Mouse (Mus musculus) right cerebral cortex, adult 2 months (tissue): ENCODE data around the gene Evi2b.
A peak's percentile ranks its signal among the peaks of the same experiment; 100 is the strongest.

Experiments used
- DNase-seq, 2 experiments: peaks; one replicate each; pipeline ENCODE4 v3.0.0; 2021 to 2022; ENCODE audit warnings: low spot score in 2 of 2

Evi2b gene

DNA sequence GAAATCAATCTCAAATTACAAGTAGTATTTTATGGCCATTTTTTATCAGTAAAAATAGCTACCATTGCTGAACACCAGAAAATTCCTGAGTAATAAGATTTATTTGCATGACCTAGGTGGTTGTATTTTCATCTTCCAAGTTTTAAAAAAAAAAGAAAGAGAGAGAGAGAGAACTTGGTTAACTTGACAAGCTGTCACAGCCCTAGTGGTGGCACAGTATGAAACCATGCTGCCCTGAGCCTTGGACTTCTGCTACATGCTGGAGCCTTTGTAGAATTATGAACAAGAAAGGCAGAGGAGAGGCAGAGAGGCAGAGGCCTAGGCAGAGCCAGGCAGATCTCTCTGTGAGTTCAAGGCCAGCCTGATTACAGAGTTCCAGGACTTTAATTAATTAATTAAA lies 1.6 kb downstream of the Evi2b start:
- DNase-seq, result no peak

DNA sequence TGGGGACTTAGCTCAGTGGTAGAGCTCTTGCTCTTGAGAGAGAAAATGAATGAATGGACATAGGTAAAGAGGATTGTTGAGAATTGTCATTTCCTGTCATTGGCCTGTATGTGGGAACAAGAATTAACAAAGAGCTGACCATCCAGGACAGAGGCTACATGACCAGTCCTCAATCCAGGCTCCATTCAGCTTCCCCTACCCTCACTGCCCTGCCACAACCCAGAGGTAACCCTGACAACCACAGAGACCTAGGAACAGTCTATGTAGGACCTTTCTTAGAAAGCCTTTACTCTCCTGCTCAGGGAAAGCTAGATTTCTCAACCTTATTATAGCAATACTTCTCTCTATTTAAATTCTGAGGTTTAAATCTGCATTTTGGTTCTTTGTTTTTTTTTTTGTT lies 2.8 kb downstream of the Evi2b start:
- DNase-seq, result no peak

DNA sequence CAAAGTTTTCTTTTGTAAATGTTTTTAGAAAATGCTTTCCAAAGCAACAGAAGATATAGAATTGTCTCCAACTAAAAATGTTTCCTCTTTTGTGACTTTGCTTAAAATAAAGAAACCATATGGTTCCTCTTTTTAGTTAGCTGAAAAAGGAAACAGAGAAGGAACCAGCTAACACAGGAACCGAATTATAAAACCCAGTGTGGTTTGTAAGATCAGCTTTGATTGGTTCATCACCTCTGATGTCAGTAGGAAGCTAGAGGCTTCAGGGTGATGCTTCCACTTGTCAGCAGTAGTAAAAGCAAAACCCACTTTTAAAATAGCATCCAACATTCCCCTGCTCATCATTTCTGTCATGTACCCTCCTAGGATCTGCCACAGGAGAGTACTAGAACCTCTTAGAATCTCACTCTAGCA lies 3.7 kb downstream of the Evi2b start:
- no peak for DNase-seq

DNA sequence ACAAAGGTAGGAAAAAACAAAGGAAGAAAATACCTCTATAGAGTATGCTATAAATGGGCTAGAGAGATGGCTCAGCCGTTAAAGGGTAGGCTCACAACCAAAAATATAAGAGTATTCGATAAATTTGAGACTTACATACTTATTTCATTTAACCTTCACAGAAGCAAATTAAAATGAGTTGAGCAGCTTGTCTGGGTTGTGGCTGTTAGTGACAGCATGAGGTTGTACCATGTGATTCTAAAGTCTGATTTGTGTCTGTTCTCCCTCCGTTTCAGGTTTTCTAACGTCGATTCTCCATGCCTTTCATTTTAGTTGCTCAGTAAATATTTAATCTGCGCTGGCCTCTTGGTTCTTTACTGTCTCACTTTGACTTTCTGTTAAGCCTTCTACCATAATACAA lies 4.3 kb downstream of the Evi2b start:
- no peak for DNase-seq

DNA sequence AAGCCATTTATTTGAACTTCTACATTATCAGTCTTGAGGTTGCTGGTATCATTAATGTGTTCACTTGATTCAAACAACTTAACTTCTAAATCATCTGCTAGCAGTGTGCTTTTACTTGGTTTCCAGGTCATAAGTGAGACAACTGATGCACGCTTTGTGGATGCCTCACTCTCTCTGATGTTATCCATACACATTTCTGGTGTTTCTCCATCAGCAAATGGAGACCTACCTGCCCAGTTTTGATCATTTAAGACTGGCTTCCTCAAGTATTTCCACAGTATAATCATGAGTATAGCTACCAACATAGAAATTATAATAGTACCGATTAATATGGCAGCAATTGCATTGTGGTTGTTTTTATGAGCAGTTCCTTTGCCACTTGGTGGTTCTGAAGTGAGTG lies 7.8 kb downstream of the Evi2b start:
- no peak for DNase-seq

DNA sequence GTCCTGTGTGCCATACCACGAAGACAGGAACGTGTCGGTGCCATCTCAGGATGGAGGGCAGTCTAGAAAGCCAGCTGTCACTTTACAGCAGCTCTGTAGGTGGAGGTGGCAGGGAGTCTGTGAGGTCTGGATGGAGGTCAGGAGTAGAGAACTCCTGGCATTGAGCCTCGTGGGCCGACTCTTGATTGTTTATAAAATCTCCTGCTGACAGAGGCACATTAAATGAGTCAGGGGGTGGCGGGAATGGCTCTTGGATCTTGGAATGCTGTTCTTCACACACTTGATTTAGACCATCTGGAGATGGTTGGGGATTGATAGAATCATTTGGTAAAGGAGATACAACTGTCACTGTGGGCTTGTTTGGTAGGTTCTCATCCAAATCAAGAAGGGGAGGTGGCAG lies 8.2 kb downstream of the Evi2b start:
- no peak for DNase-seq

DNA sequence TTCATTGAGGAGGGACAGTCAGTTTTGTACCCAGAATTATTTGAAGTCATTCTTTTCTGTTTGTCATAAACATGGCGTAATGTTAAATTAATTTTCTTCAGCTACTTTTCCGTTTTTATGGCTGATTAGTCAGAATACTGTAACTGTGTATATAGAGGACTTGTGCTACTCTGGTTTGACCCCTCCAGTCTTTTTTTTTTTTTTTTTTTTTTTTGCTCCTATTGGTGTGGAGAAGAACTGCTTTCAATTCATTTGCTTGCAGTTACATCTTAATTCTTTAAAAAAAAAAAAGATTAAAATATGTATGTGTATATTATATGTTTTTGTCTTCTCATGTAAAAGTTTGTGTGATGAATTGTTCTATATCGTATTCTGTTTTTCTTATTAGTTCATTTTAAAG lies 11.6 kb downstream of the Evi2b start:
- DNase-seq, result no peak

DNA sequence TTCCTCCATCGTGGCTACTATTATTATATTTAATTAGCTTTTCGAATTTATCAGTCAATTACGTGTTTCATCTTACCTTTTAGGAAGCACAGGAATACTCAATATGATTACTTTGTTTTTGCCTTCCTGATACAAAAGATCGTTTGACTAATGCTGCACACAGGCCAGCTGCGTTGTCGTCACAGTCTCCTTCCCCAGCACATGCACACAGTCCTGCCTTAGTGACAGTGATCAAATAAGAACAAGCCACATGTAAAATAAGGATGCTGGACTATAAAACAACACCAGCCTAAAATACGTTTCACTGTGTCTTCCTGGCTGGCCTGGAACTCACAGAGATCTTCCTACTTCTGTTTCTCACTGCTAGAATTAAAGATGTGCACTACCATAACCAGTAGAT lies 19.1 kb downstream of the Evi2b start:
- peak in 1 of 2 experiments; percentile 31 for DNase-seq

DNA sequence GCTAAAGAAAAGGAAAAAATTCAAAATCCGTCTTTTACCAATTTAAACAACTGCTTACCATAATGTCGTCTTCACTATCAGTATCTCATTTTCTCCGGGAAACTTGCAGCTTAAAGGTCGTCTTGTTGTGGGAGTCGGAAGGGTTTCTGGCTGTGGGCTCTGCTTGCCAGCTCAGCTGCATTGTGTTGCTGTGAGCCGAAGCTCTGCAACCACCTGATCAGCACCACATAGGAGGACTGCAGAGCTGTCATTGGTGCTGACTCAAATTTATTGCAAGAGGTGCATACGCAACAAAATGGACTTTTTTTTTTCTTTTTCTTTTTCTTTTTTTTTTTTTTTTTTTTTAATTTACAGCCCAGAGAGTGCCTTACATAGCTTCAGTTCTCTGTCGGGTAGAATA lies 19.7 kb downstream of the Evi2b start, which contains the start of gene Omg:
Gene Omg (minus strand): TSS at position 240 of the 400 bp plus-strand sequence.
- DNase-seq, result peak; percentile 75 to 77

DNA sequence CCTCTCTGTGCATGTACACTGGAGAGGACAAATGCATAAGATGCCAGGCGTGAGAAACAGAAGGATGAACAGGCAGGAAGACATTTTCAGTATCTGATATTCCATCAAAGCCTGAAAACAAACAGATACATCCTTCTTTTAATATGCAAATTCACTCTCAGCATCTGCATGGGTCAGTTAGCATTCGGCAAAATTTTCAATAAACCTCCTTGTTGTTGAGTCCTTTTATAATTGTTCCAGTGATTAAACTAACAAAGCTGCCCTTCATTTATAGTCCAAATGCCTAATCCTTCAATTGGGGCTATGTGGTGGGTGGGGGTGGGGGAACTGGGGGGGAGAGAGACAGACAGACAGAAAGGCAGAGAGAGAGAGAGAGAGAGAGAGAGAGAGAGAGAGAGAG lies 20.6 kb downstream of the Evi2b start:
- peak in 1 of 2 experiments; percentile 37 for DNase-seq

DNA sequence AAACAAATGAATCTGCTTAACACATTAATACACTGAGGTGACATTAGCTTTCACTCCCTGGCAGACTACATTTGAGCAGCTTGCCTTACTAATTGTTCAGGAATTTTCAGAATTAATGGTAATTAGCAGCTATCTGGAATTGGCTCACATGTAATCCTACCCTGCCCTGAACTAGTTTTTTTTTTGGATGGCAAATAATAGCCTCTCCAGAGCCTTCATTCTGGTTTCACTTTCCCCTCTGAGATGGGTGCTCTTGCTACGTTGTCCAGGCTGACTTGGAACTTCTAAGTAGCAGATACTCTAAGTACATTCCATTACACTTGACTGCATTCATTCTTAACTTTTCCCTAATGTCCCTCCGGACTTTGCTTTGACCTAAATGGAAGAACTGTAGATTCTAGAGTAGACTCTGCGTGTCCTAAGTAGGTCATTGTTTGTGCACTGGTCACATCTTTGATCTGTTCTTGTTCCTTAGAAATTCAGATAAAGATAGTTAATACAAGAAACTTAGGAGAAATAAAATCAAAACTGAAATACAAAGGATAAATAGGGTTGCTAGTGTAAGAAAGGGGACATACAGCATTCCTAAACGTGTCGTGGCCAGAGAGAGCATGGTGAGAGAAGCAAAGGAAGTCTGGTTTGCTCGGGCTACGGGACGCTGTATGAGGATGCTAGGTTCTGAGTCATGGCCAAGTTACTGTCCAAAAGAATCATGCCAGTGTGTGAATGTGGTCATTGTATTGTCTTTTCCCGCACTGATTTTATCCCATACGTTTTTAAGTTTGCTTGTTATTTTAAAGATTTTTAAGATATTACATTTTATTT lies 28.4 kb downstream of the Evi2b start:
- DNase-seq, result no peak

DNA sequence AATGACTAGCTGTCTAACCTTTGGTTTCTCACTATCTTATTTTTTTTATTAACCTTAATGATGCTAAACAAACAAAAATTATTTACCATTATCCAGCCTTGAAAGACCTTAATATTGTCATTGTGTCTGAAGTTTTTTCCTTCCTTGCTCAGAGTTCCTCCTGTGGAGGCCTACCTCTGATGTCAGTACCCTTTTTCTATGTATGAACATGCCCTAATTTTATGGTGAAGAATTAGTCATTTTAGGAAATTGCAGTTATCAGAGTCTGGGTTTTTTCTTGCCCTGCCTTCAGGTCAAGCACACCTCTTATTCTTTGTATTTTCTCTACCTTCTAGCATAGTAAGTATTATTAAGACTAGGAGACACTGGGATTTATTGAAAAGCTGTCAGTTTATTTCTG lies 38.8 kb downstream of the Evi2b start:
- DNase-seq, result no peak

DNA sequence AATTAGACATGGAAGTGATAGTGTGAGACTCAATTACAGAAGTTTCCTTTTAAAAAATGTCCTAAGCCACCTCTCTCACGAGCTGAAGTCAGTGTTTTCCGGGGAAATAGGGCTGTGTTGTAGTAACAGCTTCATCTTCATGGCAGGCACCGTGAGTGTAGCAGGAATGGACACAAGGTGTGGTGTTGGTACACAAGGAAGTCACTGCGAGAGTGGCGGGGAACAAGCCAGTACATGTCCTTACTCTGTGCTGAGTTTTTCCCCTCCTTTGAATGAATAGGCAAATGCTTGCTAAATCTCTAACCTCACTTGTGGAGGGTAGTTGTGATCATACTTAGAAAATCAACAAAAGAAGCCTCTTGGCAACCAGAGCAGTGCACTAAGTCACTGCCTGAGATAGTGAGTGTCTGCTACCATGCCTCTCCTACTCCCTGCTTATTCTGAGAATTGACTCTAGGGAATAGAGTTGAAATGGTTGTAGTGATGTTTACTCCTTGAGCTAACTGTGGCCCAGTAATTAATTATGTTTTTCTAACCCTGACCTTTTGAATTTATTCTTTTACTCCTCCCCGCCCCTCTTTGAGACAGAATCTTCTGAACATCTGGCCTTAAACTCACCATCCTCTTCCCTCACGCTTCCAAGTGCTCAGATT lies 39.6 kb downstream of the Evi2b start:
- DNase-seq, result no peak

DNA sequence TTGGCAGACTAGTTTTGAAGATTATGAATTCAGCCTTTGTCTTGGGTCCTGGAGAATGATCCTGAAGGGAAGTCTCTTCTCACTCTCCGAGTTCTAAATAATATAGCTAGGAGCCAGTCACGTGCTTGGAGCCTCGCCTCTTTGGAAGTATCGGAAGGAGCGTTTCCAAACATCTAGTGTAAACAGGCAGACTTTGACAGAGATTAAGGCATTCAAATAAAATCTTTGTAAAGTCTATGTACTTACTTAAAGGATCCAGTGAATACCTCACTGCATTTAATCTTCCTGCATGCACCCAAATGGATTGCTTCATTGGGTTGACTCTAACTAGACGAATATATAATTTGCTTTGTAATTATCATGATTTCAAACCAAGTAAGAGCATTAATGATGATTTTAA lies 40.2 kb downstream of the Evi2b start:
- DNase-seq, result no peak

DNA sequence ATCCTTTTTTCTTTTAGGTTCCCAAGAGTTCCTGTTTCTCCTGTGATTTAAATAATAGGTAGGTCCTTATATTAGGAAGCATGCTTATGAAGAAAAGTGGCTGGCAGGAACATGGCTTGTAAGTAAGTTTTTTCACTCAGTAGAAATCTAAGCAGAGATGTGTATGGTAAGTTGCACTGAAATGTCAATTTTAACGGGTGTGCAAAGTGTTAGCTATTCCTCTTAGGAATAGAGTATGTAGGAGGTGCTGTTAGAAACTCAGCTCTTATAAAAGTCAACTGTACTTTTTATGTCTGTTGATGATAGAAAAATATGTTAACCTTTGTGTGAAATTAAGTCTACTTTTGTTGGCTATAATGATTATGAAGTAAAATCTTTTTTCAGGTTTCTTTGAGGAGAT lies 55.5 kb downstream of the Evi2b start:
- no peak for DNase-seq
